ENCODE assay signal across 32 mouse cellular contexts in genomic region chr6:98513217-98513616, GRCm38 (mm10).
DNase-seq lines count a peak whose midpoint lies in the region; ATAC-seq and TF ChIP-seq lines count a peak whose summit lies in the region.
"Had no signal": no experiment of that assay in that cellular context is flagged by ENCODE, and none has a peak within 500 bp of the region (broad histone marks: within the 10 kb centered on the region; RNA-seq: fewer than 3 reads in every experiment).

No protein-coding gene starts in this region.

- H3K79me2 ChIP-seq in myocyte (ENCODE audit: control insufficient read depth, insufficient read depth): no peaks in the 10 kb centered on the region

- ATAC-seq in kidney, embryonic 16.5 days (ENCODE audit: low FRiP score, low TSS enrichment): no peak
- ATAC-seq: activated CD4-positive, CD25-positive, alpha-beta regulatory T cell, adult 4 months; forebrain, embryonic 15.5 days; hindbrain, embryonic 16.5 days; midbrain, embryonic 15.5 days had no signal

- intact Hi-C loops in left cerebral cortex, adult 2 months (cut with DNase I): loop anchor here (5.0 to 10.0 kb wide), 3 partner anchors 91 to 258 kb away; no protein-coding TSS in a partner anchor
- intact Hi-C loops in gastrocnemius, postnatal 14 days (cut with DNase I; ENCODE audit: low total_unique reads): no loop called here

- DNase-seq in left cerebral cortex, adult 2 months (ENCODE audit: extremely low spot score in 1 of 2, low spot score in 2 of 2): no peak
- DNase-seq in left cerebral cortex, adult 9 months (ENCODE audit: low spot score in 2 of 2): no peak
- DNase-seq in 416B (ENCODE audit: low read depth) (peak; percentile 10), NIH3T3 (ENCODE audit: low read depth) (peak; percentile 41)
- no peak for DNase-seq in right cerebral cortex, postnatal 14 days
- DNase-seq in gastrocnemius, postnatal 14 days: no peak
- DNase-seq: adrenal gland, postnatal 10 days; cerebellum, adult 11-12 months; cerebellum, adult 9-11 months; gastrocnemius, postnatal 25 days; heart, adult 11 months; kidney, adult 18-20 months; kidney, postnatal 36 days; left cerebral cortex, postnatal 4 days; lung, postnatal 36 days; thymus, postnatal 14 days had no signal

- no peaks in the 10 kb centered on the region for H3K27me3 ChIP-seq in myocyte (ENCODE audit: control insufficient read depth, insufficient read depth, insufficient read length)
- H3K27me3 ChIP-seq in kidney, embryonic 16.5 days (ENCODE audit: insufficient read depth, low read length): no peaks in the 10 kb centered on the region
- H3K27me3 ChIP-seq: embryonic facial prominence, embryonic 13.5 days; forebrain, embryonic 15.5 days; heart, embryonic 15.5 days; midbrain, embryonic 15.5 days; neural tube, embryonic 12.5 days; stomach, embryonic 15.5 days had no signal

- no peaks in the 10 kb centered on the region for H3K9me3 ChIP-seq in kidney, embryonic 16.5 days (ENCODE audit: low read length)
- H3K9me3 ChIP-seq: embryonic facial prominence, embryonic 13.5 days; forebrain, embryonic 10.5 days; forebrain, embryonic 15.5 days; heart, embryonic 10.5 days; heart, embryonic 15.5 days; kidney, embryonic 15.5 days; lung, embryonic 15.5 days; midbrain, embryonic 15.5 days; neural tube, embryonic 12.5 days; stomach, embryonic 15.5 days had no signal

- 48% methylated on average over 3 of the region's 3 CpGs for WGBS in kidney, embryonic 16.5 days

- no peak overlapping the region for H3ac ChIP-seq in myocyte (ENCODE audit: control insufficient read depth, insufficient read length)

- TF ChIP-seq CTCF in left cerebral cortex, adult 2 months (IDR thresholded peaks at IDR 0.05): no peak

- peak overlapping the region; percentile 61 for H3K4me2 ChIP-seq in myocyte (ENCODE audit: low read depth)
- no peak overlapping the region for H3K4me2 ChIP-seq in kidney, embryonic 16.5 days (replicated peaks; ENCODE audit: low read depth, low read length)
- H3K4me2 ChIP-seq: embryonic facial prominence, embryonic 13.5 days; forebrain, embryonic 15.5 days; heart, embryonic 15.5 days; kidney, embryonic 15.5 days; midbrain, embryonic 15.5 days; neural tube, embryonic 12.5 days; stomach, embryonic 15.5 days had no signal

- no peak for TF ChIP-seq POLR2A in myocyte (IDR thresholded peaks at IDR 0.05; ENCODE audit: insufficient read length, low read depth)

- H3K9ac ChIP-seq in kidney, embryonic 16.5 days (replicated peaks; ENCODE audit: low read length): no peak overlapping the region
- H3K9ac ChIP-seq: embryonic facial prominence, embryonic 13.5 days; forebrain, embryonic 15.5 days; heart, embryonic 15.5 days; kidney, embryonic 15.5 days; liver, embryonic 14.5 days; lung, embryonic 15.5 days; midbrain, embryonic 15.5 days; neural tube, embryonic 12.5 days; stomach, embryonic 15.5 days had no signal

- H3K27ac ChIP-seq in left cerebral cortex, adult 2 months: 0 out of 2 replicates have a peak overlapping the region, but pooled peaks have one; percentile 47
- no peak overlapping the region for H3K27ac ChIP-seq in kidney, embryonic 16.5 days (ENCODE audit: low read length)
- H3K27ac ChIP-seq: embryonic facial prominence, embryonic 13.5 days; forebrain, embryonic 10.5 days; forebrain, embryonic 15.5 days; heart, embryonic 10.5 days; heart, embryonic 15.5 days; kidney, embryonic 15.5 days; liver, embryonic 14.5 days; lung, embryonic 15.5 days; midbrain, embryonic 15.5 days; neural tube, embryonic 12.5 days; stomach, embryonic 15.5 days had no signal

- H3K4me1 ChIP-seq in kidney, embryonic 16.5 days (ENCODE audit: insufficient read depth, low read length): 0 out of 2 replicates have a peak, but pooled peaks cover 4% of the 10 kb centered on the region
- H3K4me1 ChIP-seq: forebrain, embryonic 15.5 days; kidney, embryonic 15.5 days; neural tube, embryonic 12.5 days; stomach, embryonic 15.5 days had no signal

- no peaks in the 10 kb centered on the region for H3K36me3 ChIP-seq in myocyte (ENCODE audit: control insufficient read depth, insufficient read depth)
- no peaks in the 10 kb centered on the region for H3K36me3 ChIP-seq in kidney, embryonic 16.5 days (ENCODE audit: insufficient read depth, low read length)
- H3K36me3 ChIP-seq: embryonic facial prominence, embryonic 13.5 days; forebrain, embryonic 10.5 days; forebrain, embryonic 15.5 days; heart, embryonic 10.5 days; heart, embryonic 15.5 days; kidney, embryonic 15.5 days; lung, embryonic 15.5 days; midbrain, embryonic 15.5 days; neural tube, embryonic 12.5 days; stomach, embryonic 15.5 days had no signal

- H3K4me3 ChIP-seq in left cerebral cortex, adult 2 months: no peak overlapping the region
- H3K4me3 ChIP-seq in myocyte: no peak overlapping the region
- H3K4me3 ChIP-seq in kidney, embryonic 16.5 days (ENCODE audit: low read length): no peak overlapping the region
- H3K4me3 ChIP-seq: embryonic facial prominence, embryonic 13.5 days; forebrain, embryonic 10.5 days; forebrain, embryonic 15.5 days; heart, embryonic 10.5 days; heart, embryonic 15.5 days; kidney, embryonic 15.5 days; layer of hippocampus, adult 2 months; lung, embryonic 15.5 days; midbrain, embryonic 15.5 days; neural tube, embryonic 12.5 days; stomach, embryonic 15.5 days had no signal

TF ChIP-seq in myocyte, 11 proteins besides CTCF, POLR2A, EP300 and RAD21:
- TF ChIP-seq USF1 (IDR thresholded peaks at IDR 0.05; ENCODE audit: low read depth) (peak; percentile 82), TCF12 (IDR thresholded peaks at IDR 0.05; ENCODE audit: insufficient read depth, poor library complexity, severe bottlenecking) (no peak)

Comparison
In these comparisons a context has a peak if more than half of its experiments do, and no peak if none do; other contexts are left out.
1. DNase-seq: peak in 416B (single experiment) and NIH3T3 (single experiment); none in left cerebral cortex, adult 2 months (0 of 2), left cerebral cortex, adult 9 months (0 of 2), right cerebral cortex, postnatal 14 days (single experiment) and gastrocnemius, postnatal 14 days (single experiment).